Mouse (Mus musculus) myocyte (in vitro differentiated cells): ENCODE results near the gene Kcnk10. TPM values are rescaled to one million over a fixed set of nuclear protein-coding genes. Genes with fewer than 3 reads are reported as not detected.

Experiments
- H3K27me3 ChIP-seq: one replicate; pipeline ENCODE4 v1.6.1; 2011; ENCODE audit not compliant: control insufficient read depth, insufficient read depth, insufficient read length
- H3K36me3 ChIP-seq: one replicate; pipeline ENCODE4 v1.6.1; 2011; ENCODE audit not compliant: control insufficient read depth, insufficient read depth
- H3K4me2 ChIP-seq: one replicate; pipeline ENCODE4 v1.6.1; 2011; ENCODE audit warnings: low read depth, control low read depth
- H3K4me3 ChIP-seq: one replicate; pipeline ENCODE4 v1.5.1; 2011; ENCODE audit warnings: mild to moderate bottlenecking, control low read depth, moderate library complexity
- H3K79me2 ChIP-seq: one replicate; pipeline ENCODE4 v1.6.1; 2011; ENCODE audit not compliant: control insufficient read depth, insufficient read depth
- H3ac ChIP-seq: one replicate; pipeline ENCODE4 v1.6.1; 2011; ENCODE audit not compliant: control insufficient read depth, insufficient read length
- CEBPB ChIP-seq: IDR thresholded peaks from 2 replicates; pipeline ENCODE4 v1.6.1; 2011; ENCODE audit warnings: mild to moderate bottlenecking, moderate library complexity; ENCODE audit not compliant: poor library complexity, insufficient read depth, severe bottlenecking
- E2F4 ChIP-seq: IDR thresholded peaks from one replicate; pipeline ENCODE4 v1.6.1; 2011; ENCODE audit warnings: mild to moderate bottlenecking, control low read depth, moderate library complexity; ENCODE audit not compliant: insufficient read depth
- MAX ChIP-seq: IDR thresholded peaks from one replicate; pipeline ENCODE4 v1.6.1; 2011; ENCODE audit warnings: low read depth, mild to moderate bottlenecking, control low read depth
- MYOD1 ChIP-seq, 3 experiments: IDR thresholded peaks; one replicate each; pipeline ENCODE4 v1.6.1; 2011; ENCODE audit warnings: control low read depth in 2 of 3, low read depth in 2 of 3, mild to moderate bottlenecking in 2 of 3, moderate library complexity in 1 of 3; ENCODE audit not compliant: insufficient read length in 2 of 3, control insufficient read depth in 1 of 3
- MYOG ChIP-seq, 3 experiments: IDR thresholded peaks; one replicate each; pipeline ENCODE4 v1.6.1; 2011; ENCODE audit warnings: control low read depth in 2 of 3, low read depth in 2 of 3, mild to moderate bottlenecking in 2 of 3; ENCODE audit not compliant: insufficient read length in 2 of 3, control insufficient read depth in 1 of 3, insufficient read depth in 1 of 3
- POLR2A ChIP-seq: IDR thresholded peaks from one replicate; pipeline ENCODE4 v1.6.1; 2011; ENCODE audit warnings: low read depth, mild to moderate bottlenecking, control low read depth, moderate library complexity; ENCODE audit not compliant: insufficient read length
- POLR2AphosphoS2 ChIP-seq: IDR thresholded peaks from one replicate; pipeline ENCODE4 v1.6.1; 2011; ENCODE audit warnings: low read depth, control low read depth; ENCODE audit not compliant: insufficient read length
- REST ChIP-seq: IDR thresholded peaks from one replicate; pipeline ENCODE4 v1.6.1; 2011; ENCODE audit warnings: mild to moderate bottlenecking, control low read depth, moderate library complexity; ENCODE audit not compliant: insufficient read depth, insufficient read length
- SRF ChIP-seq: IDR thresholded peaks from one replicate; pipeline ENCODE4 v1.6.1; 2011; ENCODE audit warnings: low read depth; ENCODE audit not compliant: control insufficient read depth, insufficient read length
- TCF12 ChIP-seq: IDR thresholded peaks from one replicate; pipeline ENCODE4 v1.6.1; 2011; ENCODE audit warnings: mild to moderate bottlenecking, control low read depth; ENCODE audit not compliant: poor library complexity, insufficient read depth, severe bottlenecking
- TCF3 ChIP-seq: IDR thresholded peaks from one replicate; pipeline ENCODE4 v1.6.1; 2011; ENCODE audit warnings: low read depth, control low read depth; ENCODE audit not compliant: insufficient read length
- USF1 ChIP-seq: IDR thresholded peaks from one replicate; pipeline ENCODE4 v1.6.1; 2011; ENCODE audit warnings: low read depth, mild to moderate bottlenecking, control low read depth, moderate library complexity
- polyA plus RNA-seq: library from polyadenylated mRNA; unstranded; fragments of >200 nt; fragmentation: generic; extraction: Trizol; gene quantifications from one replicate; pipeline ENCODE4 v1.2.1, GENCODE M21; 2012; ENCODE audit warnings: missing spikeins

The Kcnk10 gene
- polyA plus RNA-seq, 1 experiment, result not detected

- peaks cover 10% of the 10 kb centered on the region for H3K27me3 ChIP-seq
- TF ChIP-seq CEBPB, result no peak
- TF ChIP-seq MYOG (IDR thresholded peaks at IDR 0.05; ENCODE audit: control insufficient read depth in 1 of 3, insufficient read depth in 1 of 3, insufficient read length in 2 of 3, low read depth in 2 of 3), result no peak
- TF ChIP-seq MYOD1 (IDR thresholded peaks at IDR 0.05; ENCODE audit: control insufficient read depth in 1 of 3, insufficient read length in 2 of 3, low read depth in 2 of 3), result no peak
- TF ChIP-seq USF1, result no peak
- TF ChIP-seq MAX, result no peak
- no peak for TF ChIP-seq TCF3
- no peak for TF ChIP-seq E2F4
- TF ChIP-seq POLR2AphosphoS2, result no peak
- no peak for TF ChIP-seq TCF12
- TF ChIP-seq SRF, result no peak
- TF ChIP-seq REST, result no peak
- no peak for TF ChIP-seq POLR2A
These were observed 97.1 kb downstream of the Kcnk10 start for GRCm38 (mm10) chr12:98481048-98481447.

GRCm38 (mm10) chr12:98477673-98478461, 100.2 kb downstream of the Kcnk10 start:
- TF ChIP-seq SRF, result no peak
- no peak for TF ChIP-seq POLR2AphosphoS2
- no peak for TF ChIP-seq CEBPB
- TF ChIP-seq E2F4, result no peak
- no peak for TF ChIP-seq REST
- no peak for TF ChIP-seq MYOD1 (IDR thresholded peaks at IDR 0.05; ENCODE audit: control insufficient read depth in 1 of 3, insufficient read length in 2 of 3, low read depth in 2 of 3)
- no peak for TF ChIP-seq MAX
- TF ChIP-seq TCF3, result no peak
- TF ChIP-seq MYOG (IDR thresholded peaks at IDR 0.05; ENCODE audit: control insufficient read depth in 1 of 3, insufficient read depth in 1 of 3, insufficient read length in 2 of 3, low read depth in 2 of 3), result no peak
- TF ChIP-seq USF1, result no peak
- no peak for TF ChIP-seq TCF12
- TF ChIP-seq POLR2A, result no peak
- Histone ChIP-seq H3ac (no peak overlapping the region), H3K4me3 (no peak overlapping the region), H3K36me3 (no peaks in the 10 kb centered on the region), H3K27me3 (peaks cover 10% of the 10 kb centered on the region), H3K4me2 (no peak overlapping the region), H3K79me2 (no peaks in the 10 kb centered on the region)

More at GRCm38 (mm10) chr12:98481048-98481447, 97.1 kb downstream of the Kcnk10 start:
- H3ac ChIP-seq, result no peak overlapping the region
- H3K4me3 ChIP-seq, result no peak overlapping the region
- H3K36me3 ChIP-seq, result no peaks in the 10 kb centered on the region
- no peaks in the 10 kb centered on the region for H3K79me2 ChIP-seq
- no peak overlapping the region for H3K4me2 ChIP-seq

GRCm38 (mm10) chr12:98471232-98471631, 106.9 kb downstream of the Kcnk10 start:
- Histone ChIP-seq H3K79me2 (no peaks in the 10 kb centered on the region), H3K4me2 (no peak overlapping the region), H3K4me3 (no peak overlapping the region), H3ac (no peak overlapping the region), H3K27me3 (no peaks in the 10 kb centered on the region), H3K36me3 (no peaks in the 10 kb centered on the region)
- TF ChIP-seq MAX, result no peak
- no peak for TF ChIP-seq E2F4
- TF ChIP-seq TCF12, result no peak
- no peak for TF ChIP-seq POLR2A
- no peak for TF ChIP-seq MYOD1 (IDR thresholded peaks at IDR 0.05; ENCODE audit: control insufficient read depth in 1 of 3, insufficient read length in 2 of 3, low read depth in 2 of 3)
- TF ChIP-seq POLR2AphosphoS2, result no peak
- no peak for TF ChIP-seq USF1
- TF ChIP-seq SRF, result no peak
- no peak for TF ChIP-seq REST
- no peak for TF ChIP-seq TCF3
- no peak for TF ChIP-seq MYOG (IDR thresholded peaks at IDR 0.05; ENCODE audit: control insufficient read depth in 1 of 3, insufficient read depth in 1 of 3, insufficient read length in 2 of 3, low read depth in 2 of 3)
- no peak for TF ChIP-seq CEBPB

GRCm38 (mm10) chr12:98470097-98470496, 108.0 kb downstream of the Kcnk10 start:
- Histone ChIP-seq H3K79me2 (no peaks in the 10 kb centered on the region), H3K36me3 (no peaks in the 10 kb centered on the region), H3K4me2 (no peak overlapping the region), H3K27me3 (no peaks in the 10 kb centered on the region), H3K4me3 (no peak overlapping the region), H3ac (no peak overlapping the region)
- TF ChIP-seq CEBPB (no peak), POLR2A (no peak), SRF (no peak), TCF12 (no peak), REST (no peak), USF1 (no peak), TCF3 (no peak), MYOG (IDR thresholded peaks at IDR 0.05; ENCODE audit: control insufficient read depth in 1 of 3, insufficient read depth in 1 of 3, insufficient read length in 2 of 3, low read depth in 2 of 3) (no peak), MYOD1 (IDR thresholded peaks at IDR 0.05; ENCODE audit: control insufficient read depth in 1 of 3, insufficient read length in 2 of 3, low read depth in 2 of 3) (no peak), MAX (no peak), E2F4 (no peak), POLR2AphosphoS2 (no peak)
